Mouse (Mus musculus) cerebellum, adult 2 months (tissue): ENCODE results near the gene Igfn1. TPM values are rescaled to one million over a fixed set of nuclear protein-coding genes. Genes with fewer than 3 reads are reported as not detected.

ENCODE experiments used
- DNase-seq, 2 experiments: peaks; one replicate each; pipeline ENCODE4 v3.0.0; 2021
- H3K27ac ChIP-seq: fragments of 200-500 bp; 2 replicates; pipeline ENCODE4 v1.5.1; 2012; ENCODE audit warnings: low read length, control low read depth, inconsistent platforms; ENCODE audit not compliant: insufficient read depth
- H3K27me3 ChIP-seq: fragments of 200-500 bp; 2 replicates; pipeline ENCODE4 v1.6.1; 2012; ENCODE audit warnings: inconsistent platforms, mild to moderate bottlenecking, low read length, moderate library complexity; ENCODE audit not compliant: control insufficient read depth, insufficient read depth
- H3K4me1 ChIP-seq: fragments of 200-500 bp; 2 replicates; pipeline ENCODE4 v1.6.1; 2011; ENCODE audit warnings: low read length; ENCODE audit not compliant: control insufficient read depth, insufficient read depth
- H3K4me3 ChIP-seq: fragments of 200-500 bp; replicated peaks from 2 replicates; pipeline ENCODE3; 2011; ENCODE audit warnings: mild to moderate bottlenecking, low read depth, low read length, control low read depth; ENCODE audit not compliant: insufficient read depth
- CTCF ChIP-seq: fragments of 200-500 bp; IDR thresholded peaks from 2 replicates; pipeline ENCODE4 v1.5.1; 2011; ENCODE audit warnings: low read depth, mild to moderate bottlenecking, control low read depth, low read length, moderate library complexity, borderline replicate concordance; ENCODE audit not compliant: insufficient read depth
- POLR2A ChIP-seq: fragments of 200-500 bp; IDR thresholded peaks from 2 replicates; pipeline ENCODE4 v1.6.1; 2011; ENCODE audit warnings: low read length, control low read depth, borderline replicate concordance; ENCODE audit not compliant: insufficient read depth
- WGBS: fragments of 180-500 bp; shearing (Covaris S2); methylation state at CpG from one replicate; pipeline ENCODE4 v1.1.7; 2018; 5-methylcytosine and 5-hydroxymethylcytosine counted together
- polyA plus RNA-seq: library from polyadenylated mRNA; depleted of rRNA; stranded (reverse); fragments of >200 nt; gene quantifications from 2 replicates; pipeline ENCODE4 v1.2.3, GENCODE M21; 2012

Igfn1 gene
- polyA plus RNA-seq, 1 experiment, result 0.33 TPM

DNA sequence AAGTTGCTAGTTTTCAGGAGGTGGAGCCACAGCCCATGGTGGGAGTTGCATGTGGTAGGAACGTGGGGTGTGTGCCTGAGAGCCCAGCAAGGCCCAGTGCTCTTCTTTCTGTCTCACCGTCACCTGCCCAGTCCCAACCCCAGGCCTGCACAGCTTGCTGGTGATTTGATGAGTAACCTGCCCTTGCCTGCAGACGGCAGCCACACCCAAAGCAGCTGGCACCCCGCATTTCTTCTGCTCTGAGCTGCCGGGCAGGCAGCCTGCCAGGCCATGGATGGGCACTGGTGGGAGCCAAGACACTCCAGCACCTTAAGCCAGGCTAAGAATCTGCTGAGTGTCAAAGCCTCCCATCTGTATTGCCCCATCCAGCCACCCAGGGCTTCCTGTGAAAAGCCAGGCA is 80.3 kb downstream of the Igfn1 start:
- no peak overlapping the region for H3K27ac ChIP-seq
- peaks cover 26% of the 10 kb centered on the region for H3K4me1 ChIP-seq
- DNase-seq, result peak in 1 of 2 experiments; percentile 14
- H3K4me3 ChIP-seq, result no peak overlapping the region
- TF ChIP-seq POLR2A, result no peak
- TF ChIP-seq CTCF, result no peak
- no peaks in the 10 kb centered on the region for H3K27me3 ChIP-seq
- WGBS, result 40% methylated on average over 5 of the region's 5 CpGs

DNA sequence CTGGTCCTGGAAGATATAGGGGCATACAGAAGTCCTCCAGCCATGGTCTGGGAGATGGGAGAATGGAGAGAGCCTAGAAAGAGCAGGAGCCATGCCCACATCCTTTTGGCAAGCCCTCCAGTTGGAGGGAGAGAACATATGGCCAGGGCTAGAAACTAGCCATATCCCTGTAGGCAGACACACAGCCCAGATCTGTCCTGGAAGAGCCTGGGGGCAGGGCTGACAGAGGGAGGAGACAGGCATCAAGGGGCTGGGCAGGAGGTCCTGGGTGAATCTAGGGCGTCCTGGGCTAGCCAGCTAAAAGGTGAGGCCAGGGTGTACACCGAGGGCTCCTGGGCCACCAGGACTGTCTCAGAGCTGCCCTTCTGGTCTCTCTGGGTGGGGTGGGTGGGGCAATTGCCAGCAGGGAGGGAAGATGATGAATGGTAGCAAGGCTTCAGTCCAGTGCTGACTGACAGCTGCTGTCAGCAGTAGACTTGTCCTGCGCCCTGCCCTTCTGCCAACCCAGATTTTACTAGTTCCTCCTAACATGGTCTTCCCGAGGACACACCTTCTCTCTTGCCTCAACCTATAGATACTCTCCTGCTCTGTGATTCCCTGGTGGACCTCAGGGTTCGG is 81.7 kb downstream of the Igfn1 start:
- TF ChIP-seq POLR2A (no peak), CTCF (no peak)
- peak; percentile 62 to 79 for DNase-seq
- H3K27ac ChIP-seq, result no peak overlapping the region
- H3K27me3 ChIP-seq, result no peaks in the 10 kb centered on the region
- no peak overlapping the region for H3K4me3 ChIP-seq
- WGBS, result 20% methylated on average over 5 of the region's 5 CpGs
- H3K4me1 ChIP-seq, result peaks cover 26% of the 10 kb centered on the region

DNA sequence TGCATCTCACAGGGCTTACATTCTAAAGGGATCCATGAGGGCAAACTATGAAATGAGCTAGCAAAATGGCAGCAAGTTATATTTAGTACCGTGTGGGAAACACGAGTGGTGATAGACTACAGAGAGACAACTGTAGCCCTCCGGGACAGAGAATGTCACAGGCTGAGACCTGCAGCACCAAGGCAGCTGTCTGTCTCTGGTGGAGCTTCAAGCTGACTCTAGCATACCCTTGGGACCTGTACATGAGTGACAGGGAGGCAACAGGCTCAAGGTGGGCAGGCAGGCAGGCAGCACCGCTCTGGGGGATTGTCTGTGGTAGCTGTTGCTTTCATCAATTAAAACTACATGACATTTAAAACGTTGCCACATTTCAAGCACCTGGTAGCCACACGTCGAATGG is 82.9 kb downstream of the Igfn1 start:
- Histone ChIP-seq H3K27ac (no peak overlapping the region), H3K27me3 (no peaks in the 10 kb centered on the region), H3K4me3 (no peak overlapping the region), H3K4me1 (peaks cover 26% of the 10 kb centered on the region)
- no peak for TF ChIP-seq POLR2A
- TF ChIP-seq CTCF, result no peak
- DNase-seq, result no peak
- 91% methylated on average over 7 of the region's 7 CpGs for WGBS

DNA sequence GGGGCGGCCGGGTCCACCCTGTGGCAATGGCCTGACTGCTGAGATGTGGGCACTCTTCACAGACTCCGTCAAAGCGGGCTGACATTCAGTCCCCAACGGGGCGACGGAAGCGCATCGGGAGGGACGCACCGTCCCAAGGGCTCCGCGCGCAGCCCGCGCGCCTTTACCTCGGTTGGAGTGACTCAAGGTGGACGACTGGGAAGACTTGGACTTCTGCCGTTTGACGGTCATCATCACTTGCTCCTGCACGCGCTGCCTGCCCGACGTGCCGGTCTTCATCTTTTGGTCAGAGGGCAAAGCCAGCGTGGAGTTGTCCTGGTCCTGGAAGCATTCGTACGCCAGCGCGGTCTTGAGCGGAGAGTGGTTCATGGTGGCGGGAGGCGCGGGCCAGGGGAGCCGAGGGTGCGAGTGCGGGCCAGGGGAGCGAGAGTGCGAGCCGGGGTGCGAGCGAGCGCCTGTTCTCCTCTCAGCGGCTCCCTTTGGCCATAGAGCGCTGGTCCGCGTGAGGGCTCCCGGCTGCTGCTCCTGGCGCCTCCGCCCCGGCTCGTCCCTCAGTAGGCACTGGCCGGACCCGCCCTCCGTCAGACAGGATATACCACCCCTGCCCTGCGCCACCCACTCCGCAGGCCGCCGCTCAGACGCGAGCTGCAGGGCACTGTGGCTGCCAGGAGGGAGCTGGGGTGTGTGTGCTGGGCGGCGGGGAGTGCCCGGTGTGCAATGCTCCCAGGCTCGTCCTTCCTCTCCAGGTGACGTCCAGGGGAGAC is 87.3 kb downstream of the Igfn1 start, which contains the start of gene Pkp1:
Pkp1 (minus strand) TSS at position 564 of the 764 bp plus-strand sequence.
- H3K27ac ChIP-seq, result no peak within 1 kb of the TSS
- no peak within 1 kb of the TSS for H3K4me3 ChIP-seq
- 2% methylated on average over 66 of the region's 67 CpGs for WGBS
- H3K4me1 ChIP-seq, result peaks cover 6% of the 10 kb centered on the region
- H3K27me3 ChIP-seq, result no peaks in the 10 kb centered on the region
- no peak for DNase-seq
- TF ChIP-seq POLR2A (no peak), CTCF (no peak)

DNA sequence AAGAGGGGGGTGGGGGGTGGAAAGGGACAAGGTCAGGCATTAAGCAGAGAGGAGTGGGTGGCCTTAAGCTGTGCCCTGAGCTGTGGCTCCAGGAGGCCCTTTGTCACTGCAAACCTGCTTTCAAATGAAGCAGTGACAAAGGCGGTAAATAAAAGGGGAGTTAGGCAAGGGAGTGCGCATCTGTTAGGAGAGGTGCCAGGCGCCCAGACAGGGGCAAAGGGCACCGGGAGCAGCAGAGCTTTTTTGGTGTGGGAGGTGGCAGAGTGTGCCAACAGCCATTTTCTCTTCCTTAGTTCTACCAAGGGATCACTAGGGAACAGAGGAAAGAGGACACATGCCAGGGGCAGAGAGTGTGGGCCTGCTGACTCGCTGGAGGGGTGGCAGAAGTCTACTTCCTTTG is 88.9 kb downstream of the Igfn1 start:
- H3K27me3 ChIP-seq, result no peaks in the 10 kb centered on the region
- TF ChIP-seq POLR2A (no peak), CTCF (no peak)
- DNase-seq, result no peak
- H3K4me3 ChIP-seq, result no peak overlapping the region
- H3K27ac ChIP-seq, result no peak overlapping the region
- 67% methylated on average over 5 of the region's 5 CpGs for WGBS
- peaks cover 3% of the 10 kb centered on the region; the same call in 1 of the 2 replicates for H3K4me1 ChIP-seq

DNA sequence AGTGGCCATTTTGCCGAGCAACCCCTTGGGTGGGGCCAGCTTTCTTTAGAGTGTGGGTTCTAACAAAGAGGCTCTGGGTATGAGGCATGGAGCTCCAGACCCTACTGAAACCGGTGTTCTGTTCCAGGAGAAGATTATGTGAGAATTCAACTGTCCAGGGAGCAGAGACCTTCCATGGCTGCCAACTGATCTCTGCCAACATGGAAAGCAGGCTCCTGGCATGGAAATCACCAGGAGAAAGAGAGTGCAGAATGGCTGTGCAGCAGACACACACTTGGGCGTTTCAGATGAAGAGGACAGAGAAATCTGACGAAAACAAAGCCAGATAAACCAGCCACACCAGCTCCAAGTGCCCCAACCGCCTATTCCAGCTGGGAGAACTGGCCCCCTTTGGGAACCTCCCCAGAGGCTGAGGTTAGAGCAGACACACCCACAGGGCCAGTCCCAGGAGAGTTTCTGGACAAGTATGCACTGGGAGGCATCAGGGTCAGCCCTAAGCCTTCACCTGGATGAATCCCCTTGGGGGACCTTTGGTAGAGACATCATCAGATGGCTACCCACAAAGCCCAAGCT is 89.6 kb downstream of the Igfn1 start:
- H3K27me3 ChIP-seq, result no peaks in the 10 kb centered on the region
- no peak overlapping the region for H3K27ac ChIP-seq
- DNase-seq, result peak in 1 of 2 experiments; percentile 39
- WGBS, result 24% methylated on average over 5 of the region's 5 CpGs
- peaks cover 3% of the 10 kb centered on the region; the same call in 1 of the 2 replicates for H3K4me1 ChIP-seq
- TF ChIP-seq CTCF, result no peak
- no peak for TF ChIP-seq POLR2A
- no peak overlapping the region for H3K4me3 ChIP-seq

DNA sequence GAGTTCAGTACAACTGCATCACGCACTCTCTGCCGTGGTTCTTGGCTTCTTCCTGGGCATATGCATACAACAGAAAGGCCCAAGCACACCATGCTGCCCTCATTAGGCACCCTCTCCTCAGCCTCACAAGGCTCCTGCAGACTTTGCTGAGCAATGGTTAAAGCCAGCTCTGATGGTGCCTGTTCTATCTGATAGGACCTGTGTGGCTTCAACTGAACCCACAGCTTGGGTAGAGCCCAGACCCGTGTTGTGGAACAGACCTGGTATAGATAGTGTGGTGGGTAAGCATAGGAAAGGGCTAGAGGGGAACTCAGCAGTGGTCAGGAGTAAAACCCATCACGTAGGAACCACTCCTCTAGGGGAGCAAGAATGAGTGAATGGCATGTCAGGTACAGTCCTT is 92.5 kb downstream of the Igfn1 start:
- DNase-seq, result no peak
- no peak for TF ChIP-seq POLR2A
- TF ChIP-seq CTCF, result no peak
- 82% methylated on average over 4 of the region's 4 CpGs for WGBS
- Histone ChIP-seq H3K27ac (no peak overlapping the region), H3K4me1 (0 out of 2 replicates have a peak, but pooled peaks cover 3% of the 10 kb centered on the region), H3K4me3 (no peak overlapping the region), H3K27me3 (no peaks in the 10 kb centered on the region)
